Mouse (Mus musculus): ENCODE measurements around the gene Aldoc. TPM values are rescaled to one million over a fixed set of nuclear protein-coding genes. Genes with fewer than 3 reads are reported as not detected.
"Not testable (repeated sequence)": the region's sequence is repeated elsewhere in the genome, so short reads cannot be mapped to it uniquely, and the experiment has no call there.

Gene Aldoc
- polyA plus RNA-seq (2015; fragmentation: Nextera tagmentation; extraction: Ambion mirVana) = 9.3 and 9.4 TPM in 2 replicates

DNA sequence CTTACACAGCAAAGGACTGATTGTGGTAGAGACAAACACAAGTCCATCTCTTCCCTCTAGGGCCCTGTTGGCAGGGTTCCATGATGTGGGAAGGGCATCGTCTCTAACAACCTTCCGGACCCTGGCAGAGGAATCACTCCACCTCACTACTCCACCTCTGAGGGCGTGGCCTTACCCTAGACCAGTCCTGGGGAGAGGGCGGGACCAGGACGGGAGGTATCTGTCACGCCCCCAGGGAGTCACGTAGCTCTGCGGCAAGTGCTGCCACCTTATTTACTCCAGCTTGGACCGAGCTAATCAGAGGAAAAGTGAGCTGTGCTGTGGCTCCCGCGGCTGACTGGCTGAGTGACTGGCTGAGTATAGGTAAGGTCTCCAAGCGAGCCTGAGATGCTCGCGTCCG is at the start of gene Aldoc:
Aldoc (plus strand) TSS at position 109 of the 400 bp plus-strand sequence.
- Histone ChIP-seq H3K9ac (ENCODE audit: low read depth, low read length) (no peak within 1 kb of the TSS), H3K4me3 (ENCODE audit: low read depth, low read length) (peak within 1 kb of the TSS; percentile 13; the same call in 1 of the 2 replicates), H3K27me3 (replicated peaks; ENCODE audit: control insufficient read depth, insufficient read depth, low read length) (no peaks in the 10 kb centered on the region), H3K27ac (ENCODE audit: low read depth, low read length) (no peak within 1 kb of the TSS), H3K36me3 (ENCODE audit: control insufficient read depth, insufficient read depth) (peaks cover 15% of the 10 kb centered on the region), H3K9me3 (ENCODE audit: control insufficient read depth) (no peaks in the 10 kb centered on the region), H3K4me2 (replicated peaks; ENCODE audit: low read depth) (peak within 1 kb of the TSS; percentile 64), H3K4me1 (replicated peaks; ENCODE audit: control insufficient read depth, insufficient read depth, low read length) (no peaks in the 10 kb centered on the region)
- 0 out of 2 replicates have a peak, but pooled peaks have one; percentile 10 for TF ChIP-seq CTCF (IDR thresholded peaks at IDR 0.05; ENCODE audit: low read depth)
- peak; percentile 96 for ATAC-seq
- WGBS = 3% methylated on average over 15 of the region's 15 CpGs

DNA sequence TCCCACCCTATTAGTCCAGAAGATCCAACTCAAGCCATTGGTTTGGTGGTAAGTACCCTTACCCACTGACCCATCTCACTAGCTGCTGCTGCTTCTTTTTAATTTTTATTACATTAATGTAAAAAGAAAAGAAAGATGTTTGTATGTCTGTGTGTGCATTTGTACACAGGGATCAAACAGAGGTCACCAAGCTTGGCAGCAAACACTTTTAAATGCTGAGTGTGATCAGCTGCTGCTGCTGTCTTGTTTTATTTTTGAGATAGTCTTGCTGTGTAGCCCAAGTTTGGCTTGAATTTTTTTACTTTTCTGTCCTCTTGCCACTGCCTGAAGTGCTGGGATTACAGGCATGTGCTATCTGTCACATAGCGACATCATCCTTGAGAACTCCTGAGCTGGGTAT is 47.2 kb upstream of the Aldoc start:
- ATAC-seq = no peak
- H3K9me3 ChIP-seq (ENCODE audit: control insufficient read depth) = no peaks in the 10 kb centered on the region
- no peak for TF ChIP-seq CTCF (IDR thresholded peaks at IDR 0.05; ENCODE audit: low read depth)
- H3K9ac ChIP-seq (ENCODE audit: low read depth, low read length) = no peak overlapping the region
- H3K4me3 ChIP-seq (ENCODE audit: low read depth, low read length) = no peak overlapping the region
- peaks cover 97% of the 10 kb centered on the region for H3K36me3 ChIP-seq (ENCODE audit: control insufficient read depth, insufficient read depth)
- H3K27me3 ChIP-seq (replicated peaks; ENCODE audit: control insufficient read depth, insufficient read depth, low read length) = no peaks in the 10 kb centered on the region
- H3K27ac ChIP-seq (ENCODE audit: low read depth, low read length) = no peak overlapping the region
- WGBS = 100% methylated on average over 1 of the region's 1 CpGs
- no peaks in the 10 kb centered on the region for H3K4me1 ChIP-seq (replicated peaks; ENCODE audit: control insufficient read depth, insufficient read depth, low read length)
- no peak overlapping the region for H3K4me2 ChIP-seq (replicated peaks; ENCODE audit: low read depth)

DNA sequence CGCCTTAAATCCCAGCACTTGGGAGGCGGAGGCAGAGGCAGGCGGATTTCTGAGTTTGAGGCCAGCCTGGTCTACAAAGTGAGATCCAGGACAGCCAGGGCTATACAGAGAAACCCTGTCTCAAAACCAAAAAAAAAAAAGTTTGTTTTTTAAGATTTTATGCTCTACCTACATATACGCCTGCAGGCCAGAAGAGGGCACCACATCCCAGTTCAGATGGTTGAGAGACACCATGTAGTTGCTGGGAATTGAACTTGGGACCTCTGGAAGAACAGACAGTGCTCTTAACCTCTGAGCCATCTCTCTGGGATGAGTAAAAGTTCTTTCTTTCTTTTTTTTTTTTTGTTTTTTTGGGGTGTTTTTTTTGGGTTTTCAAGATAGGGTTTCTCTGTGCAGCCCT is 46.6 kb upstream of the Aldoc start:
- not testable (repeated sequence) for H3K4me3 ChIP-seq (ENCODE audit: low read depth, low read length); H3K4me2 ChIP-seq (replicated peaks; ENCODE audit: low read depth); H3K27me3 ChIP-seq (replicated peaks; ENCODE audit: control insufficient read depth, insufficient read depth, low read length); H3K27ac ChIP-seq (ENCODE audit: low read depth, low read length); ATAC-seq; H3K9me3 ChIP-seq (ENCODE audit: control insufficient read depth); H3K4me1 ChIP-seq (replicated peaks; ENCODE audit: control insufficient read depth, insufficient read depth, low read length); H3K9ac ChIP-seq (ENCODE audit: low read depth, low read length)
- H3K36me3 ChIP-seq (ENCODE audit: control insufficient read depth, insufficient read depth) = peaks cover 97% of the 10 kb centered on the region
- 96% methylated on average over 4 of the region's 4 CpGs for WGBS
- peak; percentile 53 for TF ChIP-seq CTCF (IDR thresholded peaks at IDR 0.05; ENCODE audit: low read depth)

DNA sequence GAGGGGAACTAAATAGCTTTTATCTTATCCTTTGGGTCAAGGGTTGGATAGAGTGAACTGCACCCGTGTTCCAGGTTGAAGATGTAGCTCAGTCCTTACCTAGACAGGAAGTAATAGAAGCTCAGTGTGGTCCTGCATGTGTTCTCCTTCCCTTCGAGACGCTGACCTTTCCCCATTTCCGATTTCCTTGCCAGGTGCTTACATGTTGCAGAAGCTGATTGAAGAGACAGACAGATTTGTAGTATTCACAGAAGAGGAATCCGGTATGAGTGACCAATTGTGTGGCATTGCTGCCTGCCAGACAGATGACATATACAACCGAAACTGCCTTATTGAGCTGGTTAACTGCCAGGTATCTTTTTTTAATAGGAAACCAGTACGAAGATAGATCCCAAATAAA is 43.9 kb upstream of the Aldoc start:
- Histone ChIP-seq H3K4me3 (ENCODE audit: low read depth, low read length) (no peak overlapping the region), H3K36me3 (ENCODE audit: control insufficient read depth, insufficient read depth) (peaks cover 96% of the 10 kb centered on the region), H3K9me3 (ENCODE audit: control insufficient read depth) (no peaks in the 10 kb centered on the region), H3K9ac (ENCODE audit: low read depth, low read length) (no peak overlapping the region), H3K27me3 (replicated peaks; ENCODE audit: control insufficient read depth, insufficient read depth, low read length) (no peaks in the 10 kb centered on the region), H3K4me2 (replicated peaks; ENCODE audit: low read depth) (no peak overlapping the region), H3K27ac (ENCODE audit: low read depth, low read length) (no peak overlapping the region), H3K4me1 (replicated peaks; ENCODE audit: control insufficient read depth, insufficient read depth, low read length) (no peaks in the 10 kb centered on the region)
- ATAC-seq = no peak
- 65% methylated on average over 7 of the region's 7 CpGs for WGBS
- TF ChIP-seq CTCF (IDR thresholded peaks at IDR 0.05; ENCODE audit: low read depth) = no peak

DNA sequence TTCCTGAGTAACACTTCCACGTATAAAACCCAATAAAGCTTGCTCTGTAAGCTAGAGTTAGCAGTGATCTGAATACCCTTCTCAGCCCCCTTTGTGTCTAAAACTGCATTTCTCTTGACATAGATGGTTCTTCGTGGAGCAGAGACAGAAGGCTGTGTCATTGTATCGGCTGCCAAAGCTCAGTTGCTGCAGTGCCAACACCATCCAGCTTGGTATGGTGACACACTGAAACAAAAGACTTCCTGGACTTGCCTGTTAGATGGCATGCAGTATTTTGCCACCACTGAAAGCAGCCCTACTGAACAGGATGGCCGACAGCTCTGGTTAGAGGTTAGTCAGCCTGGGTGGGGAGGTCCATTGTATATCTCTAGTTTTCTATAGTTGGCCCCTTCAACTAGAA is 43.2 kb upstream of the Aldoc start:
- Histone ChIP-seq H3K27ac (ENCODE audit: low read depth, low read length) (no peak overlapping the region), H3K9me3 (ENCODE audit: control insufficient read depth) (no peaks in the 10 kb centered on the region), H3K4me3 (ENCODE audit: low read depth, low read length) (no peak overlapping the region), H3K36me3 (ENCODE audit: control insufficient read depth, insufficient read depth) (peaks cover 96% of the 10 kb centered on the region), H3K4me1 (replicated peaks; ENCODE audit: control insufficient read depth, insufficient read depth, low read length) (no peaks in the 10 kb centered on the region), H3K9ac (ENCODE audit: low read depth, low read length) (no peak overlapping the region), H3K4me2 (replicated peaks; ENCODE audit: low read depth) (no peak overlapping the region), H3K27me3 (replicated peaks; ENCODE audit: control insufficient read depth, insufficient read depth, low read length) (no peaks in the 10 kb centered on the region)
- TF ChIP-seq CTCF (IDR thresholded peaks at IDR 0.05; ENCODE audit: low read depth) = no peak
- 91% methylated on average over 4 of the region's 4 CpGs for WGBS
- ATAC-seq = no peak

DNA sequence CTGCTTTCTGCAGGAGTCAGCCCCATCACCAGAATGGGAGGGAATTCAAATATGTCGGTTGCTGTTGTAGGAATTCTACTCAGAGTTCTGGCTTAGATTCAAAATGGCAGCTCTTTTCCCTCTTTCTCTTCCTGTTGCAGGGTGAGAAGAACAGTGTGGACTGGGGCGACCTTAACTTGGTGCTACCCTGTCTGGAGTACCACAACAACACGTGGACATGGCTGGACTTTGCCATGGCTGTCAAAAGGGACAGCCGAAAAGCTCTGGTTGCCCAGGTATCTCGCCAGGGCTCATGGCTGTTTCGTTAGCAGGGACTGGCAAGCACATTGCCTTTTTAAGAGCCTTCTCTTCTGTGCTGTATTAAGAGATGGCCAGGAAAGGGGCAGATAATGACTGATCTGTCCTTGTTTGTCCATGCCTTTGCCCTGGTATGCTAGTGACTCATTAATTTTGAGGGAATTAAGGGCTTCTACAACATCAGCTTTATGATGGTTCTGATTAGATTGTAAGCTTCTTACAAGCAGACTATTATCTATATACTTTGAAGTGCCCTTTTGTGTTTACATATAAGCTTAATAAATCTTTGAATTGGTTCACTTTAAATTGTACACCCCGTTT is 33.5 kb upstream of the Aldoc start:
- WGBS = 52% methylated on average over 7 of the region's 7 CpGs

More for the DNA sequence above, 33.5 kb upstream of the Aldoc start:
- peak overlapping the region; percentile 1; the same call in 1 of the 2 replicates for H3K27ac ChIP-seq (ENCODE audit: low read depth, low read length)
- no peak overlapping the region for H3K9ac ChIP-seq (ENCODE audit: low read depth, low read length)
- H3K36me3 ChIP-seq (ENCODE audit: control insufficient read depth, insufficient read depth) = peaks cover 80% of the 10 kb centered on the region
- TF ChIP-seq CTCF (IDR thresholded peaks at IDR 0.05; ENCODE audit: low read depth) = no peak
- no peak overlapping the region for H3K4me2 ChIP-seq (replicated peaks; ENCODE audit: low read depth)
- H3K9me3 ChIP-seq (ENCODE audit: control insufficient read depth) = no peaks in the 10 kb centered on the region
- H3K4me3 ChIP-seq (ENCODE audit: low read depth, low read length) = no peak overlapping the region
- H3K4me1 ChIP-seq (replicated peaks; ENCODE audit: control insufficient read depth, insufficient read depth, low read length) = no peaks in the 10 kb centered on the region
- ATAC-seq = peak; percentile 44; the same call in 1 of the 2 replicates
- no peaks in the 10 kb centered on the region for H3K27me3 ChIP-seq (replicated peaks; ENCODE audit: control insufficient read depth, insufficient read depth, low read length)

Data from intestine, postnatal 0 days (tissue).